ENCODE assay signal across 10 mouse cellular contexts in genomic region chr4:134469985-134470384, GRCm38 (mm10). TPM values are rescaled to one million over a fixed set of nuclear protein-coding genes. Genes with fewer than 3 reads are reported as not detected.
DNase-seq lines count a peak whose midpoint lies in the region; ATAC-seq and TF ChIP-seq lines count a peak whose summit lies in the region.
"Had no signal": no experiment of that assay in that cellular context is flagged by ENCODE, and none has a peak within 500 bp of the region (broad histone marks: within the 10 kb centered on the region; RNA-seq: fewer than 3 reads in every experiment).

No protein-coding gene starts in this region.

- H3K9me3 ChIP-seq in erythroblast, embryonic 14.5 days (ENCODE audit: control insufficient read depth, low read length): no peaks in the 10 kb centered on the region
- H3K9me3 ChIP-seq in hindbrain, embryonic 10.5 days: no peaks in the 10 kb centered on the region
- H3K9me3 ChIP-seq in liver, embryonic 15.5 days (replicated peaks): no peaks in the 10 kb centered on the region
- H3K9me3 ChIP-seq: megakaryocyte, embryonic 14.5 days had no signal

- peak overlapping the region; percentile 20; the same call in 1 of the 2 replicates for H3K9ac ChIP-seq in liver, embryonic 15.5 days

- 71% methylated on average over 3 of the region's 3 CpGs for WGBS in hindbrain, embryonic 10.5 days
- 77% methylated on average over 3 of the region's 3 CpGs for WGBS in liver, embryonic 15.5 days (ENCODE audit: insufficient replicate concordance)

- ATAC-seq in erythroblast, adult 5-6 weeks (replicated peaks; ENCODE audit: low FRiP score, poor library complexity, severe bottlenecking): no peak
- no peak for ATAC-seq in liver, embryonic 15.5 days (ENCODE audit: insufficient read depth)

- no peak for DNase-seq in hindbrain, embryonic 10.5 days (ENCODE audit: low spot score)
- DNase-seq in left cerebral cortex, adult 11 months (ENCODE audit: low spot score): no peak
- DNase-seq in layer of hippocampus, adult 8-10 months (ENCODE audit: low spot score in 2 of 2): no peak
- DNase-seq in spleen, postnatal 4 days (ENCODE audit: low spot score in 2 of 2): no peak
- DNase-seq: kidney, adult 18-20 months had no signal

- H3K27me3 ChIP-seq in erythroblast, embryonic 14.5 days (ENCODE audit: control insufficient read depth): peaks cover 24% of the 10 kb centered on the region
- H3K27me3 ChIP-seq in C2C12 (ENCODE audit: control insufficient read depth, insufficient read depth, insufficient read length): no peaks in the 10 kb centered on the region
- H3K27me3 ChIP-seq in hindbrain, embryonic 10.5 days (ENCODE audit: insufficient read depth, poor library complexity, severe bottlenecking): peaks cover 20% of the 10 kb centered on the region
- H3K27me3 ChIP-seq in liver, embryonic 15.5 days: no peaks in the 10 kb centered on the region; the same call in 1 of the 2 replicates

- no peak for TF ChIP-seq CTCF in C2C12 (IDR thresholded peaks at IDR 0.05; ENCODE audit: control insufficient read depth, insufficient read depth, insufficient read length)

- peak overlapping the region; percentile 18 for H3ac ChIP-seq in C2C12 (ENCODE audit: control insufficient read depth, insufficient read length, low read depth)

- peak overlapping the region; percentile 95 for H3K4me3 ChIP-seq in erythroblast, embryonic 14.5 days (replicated peaks)
- H3K4me3 ChIP-seq in C2C12 (ENCODE audit: insufficient read depth, poor library complexity, severe bottlenecking): peak overlapping the region; percentile 89
- peak overlapping the region; percentile 97 for H3K4me3 ChIP-seq in hindbrain, embryonic 10.5 days
- H3K4me3 ChIP-seq in liver, embryonic 15.5 days (replicated peaks): peak overlapping the region; percentile 81

- H3K4me1 ChIP-seq in erythroblast, embryonic 14.5 days (ENCODE audit: control insufficient read depth): peaks cover 35% of the 10 kb centered on the region
- H3K4me1 ChIP-seq in hindbrain, embryonic 10.5 days (replicated peaks): peaks cover 59% of the 10 kb centered on the region
- H3K4me1 ChIP-seq in liver, embryonic 15.5 days (replicated peaks): peaks cover 31% of the 10 kb centered on the region

- H3K4me2 ChIP-seq in liver, embryonic 15.5 days: peak overlapping the region; percentile 98

- peaks cover 50% of the 10 kb centered on the region for H3K36me3 ChIP-seq in erythroblast, embryonic 14.5 days (ENCODE audit: control insufficient read depth)
- peaks cover 36% of the 10 kb centered on the region for H3K36me3 ChIP-seq in C2C12 (ENCODE audit: control insufficient read depth, insufficient read depth)
- peaks cover 46% of the 10 kb centered on the region for H3K36me3 ChIP-seq in hindbrain, embryonic 10.5 days
- peaks cover 46% of the 10 kb centered on the region for H3K36me3 ChIP-seq in liver, embryonic 15.5 days (replicated peaks)

- peak overlapping the region; percentile 99 for H3K27ac ChIP-seq in hindbrain, embryonic 10.5 days
- H3K27ac ChIP-seq in liver, embryonic 15.5 days (replicated peaks): peak overlapping the region; percentile 93; the same call in 1 of the 2 replicates

- peaks cover 15% of the 10 kb centered on the region for H3K79me3 ChIP-seq in C2C12 (ENCODE audit: low read depth)

- peaks cover 27% of the 10 kb centered on the region for H3K79me2 ChIP-seq in C2C12 (ENCODE audit: control insufficient read depth, insufficient read depth)

TF ChIP-seq in C2C12, 6 proteins besides CTCF, POLR2A, EP300 and RAD21:
- TF ChIP-seq MAX (IDR thresholded peaks at IDR 0.05) (no peak), USF1 (IDR thresholded peaks at IDR 0.05; ENCODE audit: low read depth) (no peak), FOSL1 (IDR thresholded peaks at IDR 0.05; ENCODE audit: insufficient read depth, low read length, poor library complexity, severe bottlenecking) (no peak), MYOG (IDR thresholded peaks at IDR 0.05; ENCODE audit: control insufficient read depth, extremely low read depth, insufficient read length) (no peak), CEBPB (IDR thresholded peaks at IDR 0.05; ENCODE audit: low read depth) (no peak), MYOD1 (IDR thresholded peaks at IDR 0.05; ENCODE audit: control insufficient read depth, insufficient read length, low read depth) (no peak)
TF ChIP-seq in C2C12: peak in this region for 0.

RNA-seq across cellular contexts. Expression of gene Stmn1, which starts 1.9 kb away (rescaled TPM):
- 45.6 and 68.9 TPM in 2 replicates for polyA plus RNA-seq in erythroblast, embryonic 14.5 days (2012)
- total RNA-seq in erythroblast, adult 5-6 weeks (2015; ENCODE audit: low replicate concordance): 207 and 212 TPM in 2 replicates
- 201 and 236 TPM in 2 replicates for total RNA-seq in erythroblast, adult 5-6 weeks (2017; ENCODE audit: low replicate concordance)
- polyA plus RNA-seq in C2C12 (2012; fragmentation: generic; extraction: Trizol): 349 TPM
- polyA plus RNA-seq in hindbrain, embryonic 10.5 days (2016; fragmentation: Nextera tagmentation; extraction: Ambion mirVana): 2,849 and 3,914 TPM in 2 replicates
- polyA plus RNA-seq in liver, embryonic 15.5 days (2015; fragmentation: Nextera tagmentation; extraction: Ambion mirVana): 398 and 432 TPM in 2 replicates
- total RNA-seq in layer of hippocampus, adult 8-10 months (2022): 100 to 1,000 TPM; 367 to 422 (median 391) TPM

RNA-seq across cellular contexts. Expression of gene Paqr7, which starts 26.5 kb away (rescaled TPM):
- polyA plus RNA-seq in erythroblast, embryonic 14.5 days (2012): 0.10 TPM in 1 of 2 replicates, not detected in the other
- 1.7 and 4.4 TPM in 2 replicates for total RNA-seq in erythroblast, adult 5-6 weeks (2015; ENCODE audit: low replicate concordance)
- 2.1 and 7.8 TPM in 2 replicates for total RNA-seq in erythroblast, adult 5-6 weeks (2017; ENCODE audit: low replicate concordance)
- 5.1 TPM for polyA plus RNA-seq in C2C12 (2012; fragmentation: generic; extraction: Trizol)
- polyA plus RNA-seq in hindbrain, embryonic 10.5 days (2016; fragmentation: Nextera tagmentation; extraction: Ambion mirVana): 3.1 and 4.3 TPM in 2 replicates
- polyA plus RNA-seq in liver, embryonic 15.5 days (2015; fragmentation: Nextera tagmentation; extraction: Ambion mirVana): 7.8 and 8.4 TPM in 2 replicates
- total RNA-seq in layer of hippocampus, adult 8-10 months (2022): 10 to 100 TPM; 55.4 to 75.1 (median 63.4) TPM

RNA-seq across cellular contexts. Expression of gene Aunip, which starts 40.8 kb away (rescaled TPM):
- 0.18 and 0.29 TPM in 2 replicates for polyA plus RNA-seq in erythroblast, embryonic 14.5 days (2012)
- total RNA-seq in erythroblast, adult 5-6 weeks (2015; ENCODE audit: low replicate concordance): 4.0 and 7.3 TPM in 2 replicates
- total RNA-seq in erythroblast, adult 5-6 weeks (2017; ENCODE audit: low replicate concordance): 6.8 and 8.4 TPM in 2 replicates
- 14.9 TPM for polyA plus RNA-seq in C2C12 (2012; fragmentation: generic; extraction: Trizol)
- 19.3 and 25.9 TPM in 2 replicates for polyA plus RNA-seq in hindbrain, embryonic 10.5 days (2016; fragmentation: Nextera tagmentation; extraction: Ambion mirVana)
- 14.0 and 18.9 TPM in 2 replicates for polyA plus RNA-seq in liver, embryonic 15.5 days (2015; fragmentation: Nextera tagmentation; extraction: Ambion mirVana)
- under 1 TPM in 3 of 4 experiments, not detected in 1; 0.25 to 0.85 (median 0.33) TPM for total RNA-seq in layer of hippocampus, adult 8-10 months (2022)

Comparison
In these comparisons a context has a peak if more than half of its experiments do, and no peak if none do; other contexts are left out.
1. RNA of gene Aunip, which starts 40.8 kb away (polyA plus RNA-seq): 19.3 to 25.9 TPM in hindbrain, embryonic 10.5 days, 14.0 to 18.9 TPM in liver, embryonic 15.5 days and 14.9 TPM in C2C12 (single experiment); 0.18 to 0.29 TPM in erythroblast, embryonic 14.5 days; every median in the first group is over 10 times any median in the second.
2. Peak in every context shown above with its lines, with median percentiles within 50 percentile points of each other: H3K4me3 ChIP-seq.